Mouse (Mus musculus): ENCODE measurements around the gene Ndufaf3. TPM values are rescaled to one million over a fixed set of nuclear protein-coding genes. Genes with fewer than 3 reads are reported as not detected.
A peak's percentile ranks its signal among the peaks of the same experiment; 100 is the strongest.

Ndufaf3 gene
- total and polyA plus RNA-seq, 2 experiments from 2014 or later, result 84.4 to 86.1 TPM

DNA sequence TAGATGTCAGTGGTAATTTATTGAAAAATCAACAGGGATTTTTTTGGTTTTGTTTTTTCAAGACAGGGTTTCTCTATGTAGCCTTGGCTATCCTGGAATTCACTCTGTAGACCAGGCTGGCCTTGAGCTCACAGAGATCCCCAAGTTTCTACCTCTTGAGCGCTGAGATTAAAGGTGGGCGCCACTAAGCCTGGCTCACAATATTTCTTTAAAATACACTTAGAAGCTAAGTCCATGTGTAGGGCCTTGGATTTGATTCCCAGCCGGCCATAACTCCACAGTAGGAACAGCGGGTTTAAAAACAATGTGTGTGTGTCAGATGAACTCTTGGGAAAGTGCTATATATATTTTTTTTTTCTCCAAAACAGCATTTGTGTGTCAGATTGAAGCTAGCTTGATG is 43.9 kb downstream of the Ndufaf3 start:
- H3K4me3 ChIP-seq (ENCODE audit: low read depth, low read length), result no peak overlapping the region
- WGBS, result 95% methylated on average over 4 of the region's 4 CpGs
- no peaks in the 10 kb centered on the region for H3K27me3 ChIP-seq (ENCODE audit: control insufficient read depth, insufficient read depth, low read length)
- ATAC-seq (ENCODE audit: insufficient read depth, low read depth) (no peak), DNase-seq (ENCODE audit: low spot score) (no peak)
- H3K36me3 ChIP-seq (replicated peaks; ENCODE audit: control insufficient read depth, insufficient read depth, low read length), result peaks cover 16% of the 10 kb centered on the region
- H3K9me3 ChIP-seq (replicated peaks; ENCODE audit: control insufficient read depth, low read length), result no peaks in the 10 kb centered on the region
- no peak overlapping the region for H3K27ac ChIP-seq (ENCODE audit: low read depth)
- peaks cover 15% of the 10 kb centered on the region; the same call in 1 of the 2 replicates for H3K4me1 ChIP-seq (ENCODE audit: control insufficient read depth, insufficient read depth)
- no peak for TF ChIP-seq EP300 (IDR thresholded peaks at IDR 0.05; ENCODE audit: low read depth)
- TF ChIP-seq CTCF (IDR thresholded peaks at IDR 0.05; ENCODE audit: low read depth), result no peak
- no peak overlapping the region for H3K9ac ChIP-seq (replicated peaks; ENCODE audit: low read depth, low read length)
- no peak overlapping the region for H3K4me2 ChIP-seq (ENCODE audit: low read depth, low read length)

DNA sequence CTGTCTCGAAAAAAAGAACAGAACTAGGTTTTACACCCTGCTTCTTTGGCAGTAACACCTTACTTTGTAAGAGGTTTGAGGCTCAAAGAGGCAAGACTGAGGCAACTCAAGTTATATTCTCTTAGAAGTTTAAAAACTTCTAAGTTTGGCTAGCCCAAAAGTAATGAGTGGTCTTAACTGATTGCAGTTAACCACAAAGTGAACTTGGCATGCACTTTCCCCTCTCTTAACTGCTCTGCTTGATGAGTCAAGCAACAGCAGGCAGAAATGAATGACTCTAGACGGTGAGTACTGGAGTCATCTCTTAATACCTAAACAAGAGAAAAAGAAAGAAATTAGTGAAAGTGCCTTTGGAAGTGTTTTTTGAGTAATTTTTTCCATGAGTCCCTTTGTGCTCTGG is 45.6 kb downstream of the Ndufaf3 start:
- H3K4me1 ChIP-seq (ENCODE audit: control insufficient read depth, insufficient read depth), result peaks cover 15% of the 10 kb centered on the region; the same call in 1 of the 2 replicates
- H3K36me3 ChIP-seq (replicated peaks; ENCODE audit: control insufficient read depth, insufficient read depth, low read length), result peaks cover 13% of the 10 kb centered on the region; the same call in 1 of the 2 replicates
- WGBS, result 66% methylated on average over 2 of the region's 2 CpGs
- no peak overlapping the region for H3K27ac ChIP-seq (ENCODE audit: low read depth)
- no peak overlapping the region for H3K9ac ChIP-seq (replicated peaks; ENCODE audit: low read depth, low read length)
- no peak for ATAC-seq (ENCODE audit: insufficient read depth, low read depth)
- no peak overlapping the region for H3K4me2 ChIP-seq (ENCODE audit: low read depth, low read length)
- no peaks in the 10 kb centered on the region for H3K27me3 ChIP-seq (ENCODE audit: control insufficient read depth, insufficient read depth, low read length)
- no peaks in the 10 kb centered on the region for H3K9me3 ChIP-seq (replicated peaks; ENCODE audit: control insufficient read depth, low read length)
- no peak for DNase-seq (ENCODE audit: low spot score)
- H3K4me3 ChIP-seq (ENCODE audit: low read depth, low read length), result no peak overlapping the region
- TF ChIP-seq EP300 (IDR thresholded peaks at IDR 0.05; ENCODE audit: low read depth), result no peak
- TF ChIP-seq CTCF (IDR thresholded peaks at IDR 0.05; ENCODE audit: low read depth), result no peak

DNA sequence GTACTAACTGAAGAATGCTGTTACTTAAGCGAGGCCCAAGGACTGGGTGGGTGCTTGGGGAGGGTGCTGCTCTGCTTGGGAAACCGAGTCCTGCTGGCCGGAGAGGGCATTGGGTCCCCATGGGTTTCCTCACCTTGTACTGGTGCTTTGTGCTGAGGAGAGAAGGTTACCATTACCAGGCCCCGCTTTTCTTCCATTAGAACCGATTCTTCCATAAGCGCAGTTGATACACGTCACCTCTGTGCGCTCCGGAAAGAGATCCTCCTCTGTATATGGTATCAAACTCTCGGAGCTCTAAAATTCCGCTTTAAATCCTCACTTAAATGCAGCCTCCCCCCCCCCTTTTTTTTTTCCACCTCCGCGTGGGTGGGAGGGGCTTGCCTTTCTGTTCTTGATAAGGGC is 49.3 kb downstream of the Ndufaf3 start:
- H3K4me3 ChIP-seq (ENCODE audit: low read depth, low read length), result peak overlapping the region; percentile 91

DNA sequence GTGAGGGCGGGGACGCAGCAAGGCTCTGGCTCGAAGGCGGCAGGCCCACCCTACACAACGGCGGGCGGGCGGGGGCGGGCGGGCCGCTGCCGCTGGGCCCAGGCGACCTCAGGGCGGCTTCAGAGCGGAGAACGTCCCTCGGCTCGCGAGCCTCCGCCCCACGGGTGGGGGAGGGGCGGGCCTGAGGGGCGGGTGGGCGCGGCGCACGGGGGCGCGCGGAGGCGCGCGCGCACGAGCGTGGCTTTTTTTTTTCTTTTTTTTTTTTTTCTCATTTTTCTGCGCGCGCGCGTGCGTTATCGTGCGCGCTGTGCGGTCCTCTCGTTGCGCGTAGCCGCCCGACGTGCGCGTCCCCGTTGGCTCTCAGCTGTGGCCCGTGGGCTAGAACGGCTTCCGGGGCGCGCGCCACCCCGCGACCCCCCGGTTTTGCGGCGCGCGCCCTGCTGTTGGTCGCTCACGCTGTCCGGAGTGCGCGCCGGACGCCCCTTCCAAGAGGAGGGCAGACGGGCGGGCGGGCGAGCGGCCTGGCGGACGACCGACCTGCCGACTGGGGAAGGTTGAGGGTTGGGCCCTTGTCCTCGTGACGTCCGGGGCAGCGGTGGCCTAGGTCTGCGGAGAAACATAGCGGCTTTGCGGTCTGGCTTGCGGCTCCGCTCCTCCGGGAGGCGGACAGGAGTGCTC is 49.8 kb downstream of the Ndufaf3 start:
- H3K9ac ChIP-seq (replicated peaks; ENCODE audit: low read depth, low read length), result peak overlapping the region; percentile 90
- H3K27ac ChIP-seq (ENCODE audit: low read depth), result peak overlapping the region; percentile 98
- no peaks in the 10 kb centered on the region for H3K27me3 ChIP-seq (ENCODE audit: control insufficient read depth, insufficient read depth, low read length)
- H3K9me3 ChIP-seq (replicated peaks; ENCODE audit: control insufficient read depth, low read length), result no peaks in the 10 kb centered on the region
- under 1% methylated on average over 52 of the region's 95 CpGs for WGBS
- ATAC-seq (ENCODE audit: insufficient read depth, low read depth) (peak; percentile 70), DNase-seq (ENCODE audit: low spot score) (peak; percentile 49)
- peaks cover 42% of the 10 kb centered on the region for H3K36me3 ChIP-seq (replicated peaks; ENCODE audit: control insufficient read depth, insufficient read depth, low read length)
- H3K4me1 ChIP-seq (ENCODE audit: control insufficient read depth, insufficient read depth), result 0 out of 2 replicates have a peak, but pooled peaks cover 10% of the 10 kb centered on the region
- peak overlapping the region; percentile 91 for H3K4me3 ChIP-seq (ENCODE audit: low read depth, low read length)
- 0 out of 2 replicates have a peak, but pooled peaks have one; percentile 12 for TF ChIP-seq EP300 (IDR thresholded peaks at IDR 0.05; ENCODE audit: low read depth)
- no peak for TF ChIP-seq CTCF (IDR thresholded peaks at IDR 0.05; ENCODE audit: low read depth)
- peak overlapping the region; percentile 66 for H3K4me2 ChIP-seq (ENCODE audit: low read depth, low read length)

More for the DNA sequence above, 49.3 kb downstream of the Ndufaf3 start:
- ATAC-seq (ENCODE audit: insufficient read depth, low read depth), result peak; percentile 25; the same call in 1 of the 2 replicates
- Histone ChIP-seq H3K4me2 (ENCODE audit: low read depth, low read length) (peak overlapping the region; percentile 66), H3K4me1 (ENCODE audit: control insufficient read depth, insufficient read depth) (0 out of 2 replicates have a peak, but pooled peaks cover 10% of the 10 kb centered on the region), H3K36me3 (replicated peaks; ENCODE audit: control insufficient read depth, insufficient read depth, low read length) (peaks cover 37% of the 10 kb centered on the region), H3K9me3 (replicated peaks; ENCODE audit: control insufficient read depth, low read length) (no peaks in the 10 kb centered on the region), H3K27me3 (ENCODE audit: control insufficient read depth, insufficient read depth, low read length) (no peaks in the 10 kb centered on the region), H3K27ac (ENCODE audit: low read depth) (peak overlapping the region; percentile 98), H3K9ac (replicated peaks; ENCODE audit: low read depth, low read length) (peak overlapping the region; percentile 90)
- TF ChIP-seq EP300 (IDR thresholded peaks at IDR 0.05; ENCODE audit: low read depth) (no peak), CTCF (IDR thresholded peaks at IDR 0.05; ENCODE audit: low read depth) (no peak)
- WGBS, result 0% methylated on average over 13 of the region's 13 CpGs
- DNase-seq (ENCODE audit: low spot score), result peak; percentile 75

DNA sequence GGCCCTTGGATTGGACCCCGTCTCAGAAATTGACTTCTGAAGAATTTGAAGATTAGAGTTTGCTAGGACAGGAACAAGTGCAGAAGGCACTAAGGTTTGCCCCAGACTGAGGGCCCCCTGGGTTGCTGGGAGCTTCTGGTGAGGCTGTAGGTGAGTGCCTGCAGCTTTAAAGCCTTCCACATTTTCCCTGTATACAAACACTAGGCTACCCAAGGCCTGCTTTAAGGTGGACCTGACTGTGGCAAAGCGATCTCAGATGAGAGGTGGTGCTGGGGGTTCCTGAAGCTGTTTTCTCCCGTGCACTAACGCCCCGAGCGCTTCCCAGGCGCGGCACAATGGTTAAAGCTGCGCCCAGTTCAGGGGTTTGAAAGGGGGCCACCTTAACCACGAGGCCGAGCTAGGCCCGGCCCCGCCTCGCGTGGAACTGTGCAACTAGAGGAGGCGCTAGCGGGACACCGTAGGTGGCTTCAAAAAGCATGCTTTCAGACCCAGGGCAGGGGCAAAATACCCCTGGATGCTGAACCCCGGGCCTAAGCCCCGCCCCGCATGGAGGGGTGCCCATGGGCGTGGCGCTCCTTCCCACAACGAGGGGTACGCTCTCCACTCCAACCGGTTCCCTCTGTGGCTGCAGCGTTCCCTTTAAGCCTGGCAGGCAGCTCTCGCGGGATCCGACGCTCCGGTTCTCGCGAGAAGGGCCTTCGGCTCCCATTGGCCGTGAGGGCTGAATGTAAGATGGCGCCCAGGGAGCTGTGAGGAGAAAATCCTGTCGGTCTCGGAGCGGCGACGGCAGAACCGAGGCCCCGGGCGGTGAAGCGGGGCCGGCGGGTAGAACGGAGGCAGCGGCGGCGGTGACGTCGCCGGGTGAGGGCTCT is 50.6 kb downstream of the Ndufaf3 start, which contains the start of gene Qrich1:
Gene Qrich1 (plus strand): TSS at position 427 of the 872 bp plus-strand sequence.
- H3K4me2 ChIP-seq (ENCODE audit: low read depth, low read length), result peak within 1 kb of the TSS; percentile 66
- ATAC-seq (ENCODE audit: insufficient read depth, low read depth) (peak; percentile 94), DNase-seq (ENCODE audit: low spot score) (peak; percentile 96)
- H3K36me3 ChIP-seq (replicated peaks; ENCODE audit: control insufficient read depth, insufficient read depth, low read length), result peaks cover 50% of the 10 kb centered on the region
- H3K4me3 ChIP-seq (ENCODE audit: low read depth, low read length), result peak within 1 kb of the TSS; percentile 91
- 0 out of 2 replicates have a peak, but pooled peaks cover 6% of the 10 kb centered on the region for H3K4me1 ChIP-seq (ENCODE audit: control insufficient read depth, insufficient read depth)
- WGBS, result 1% methylated on average over 55 of the region's 55 CpGs
- H3K27ac ChIP-seq (ENCODE audit: low read depth), result peak within 1 kb of the TSS; percentile 98
- TF ChIP-seq CTCF (IDR thresholded peaks at IDR 0.05; ENCODE audit: low read depth) (no peak), EP300 (IDR thresholded peaks at IDR 0.05; ENCODE audit: low read depth) (peak; percentile 100)
- no peaks in the 10 kb centered on the region for H3K9me3 ChIP-seq (replicated peaks; ENCODE audit: control insufficient read depth, low read length)
- H3K27me3 ChIP-seq (ENCODE audit: control insufficient read depth, insufficient read depth, low read length), result no peaks in the 10 kb centered on the region
- peak within 1 kb of the TSS; percentile 90 for H3K9ac ChIP-seq (replicated peaks; ENCODE audit: low read depth, low read length)

MicroRNA genes within 50 kb of the gene (microRNA counts, 519-probe panel; counts per million panel counts)
- microRNA mmu-miR-191 (5,169 counts per million, percentile 66 among the panel's probes with 10 or more counts), microRNA mmu-miR-425 (3,264 counts per million, percentile 37 among the panel's probes with 10 or more counts)

Small RNAs within 50 kb of the gene (microRNA-seq; reads per million reads assigned to microRNA genes)
- gene Gm24083 (not detected), gene Mir191 (not detected), gene Mir425 (2,394 reads per million, percentile 87 among the genes with 10 or more reads in this experiment)

Other genes with a start within 250 kb of the Ndufaf3 start
- 319 and 336 TPM in 2 replicates for gene Gpx1, start 228.5 kb downstream of the Ndufaf3 start, total RNA-seq (2014; rRNA removed; ENCODE audit: low replicate concordance)
- gene Gpx1, start 228.5 kb downstream of the Ndufaf3 start, polyA plus RNA-seq (2015; fragmentation: Nextera tagmentation; extraction: Ambion mirVana), result 578 and 581 TPM in 2 replicates
- 71.1 and 76.8 TPM in 2 replicates for gene Usp4, start 219.6 kb downstream of the Ndufaf3 start, total RNA-seq (2014; rRNA removed; ENCODE audit: low replicate concordance)
- 54.9 and 60.6 TPM in 2 replicates for gene Usp4, start 219.6 kb downstream of the Ndufaf3 start, polyA plus RNA-seq (2015; fragmentation: Nextera tagmentation; extraction: Ambion mirVana)
- gene 1700102P08Rik, start 174.6 kb downstream of the Ndufaf3 start, total RNA-seq (2014; rRNA removed; ENCODE audit: low replicate concordance), result not detected in 2 replicates
- 0.27 TPM in 1 of 2 replicates, not detected in the other for gene 1700102P08Rik, start 174.6 kb downstream of the Ndufaf3 start, polyA plus RNA-seq (2015; fragmentation: Nextera tagmentation; extraction: Ambion mirVana)
- not detected in 2 replicates for gene Ccdc36, start 138.9 kb downstream of the Ndufaf3 start, total RNA-seq (2014; rRNA removed; ENCODE audit: low replicate concordance)
- 0.14 and 0.25 TPM in 2 replicates for gene Ccdc36, start 138.9 kb downstream of the Ndufaf3 start, polyA plus RNA-seq (2015; fragmentation: Nextera tagmentation; extraction: Ambion mirVana)
- gene BC048562, start 131.0 kb downstream of the Ndufaf3 start, total RNA-seq (2014; rRNA removed; ENCODE audit: low replicate concordance), result not detected in 2 replicates
- gene BC048562, start 131.0 kb downstream of the Ndufaf3 start, polyA plus RNA-seq (2015; fragmentation: Nextera tagmentation; extraction: Ambion mirVana), result not detected in 2 replicates
- gene Ccdc71, start 106.9 kb downstream of the Ndufaf3 start, total RNA-seq (2014; rRNA removed; ENCODE audit: low replicate concordance), result 14.0 and 24.0 TPM in 2 replicates
- gene Ccdc71, start 106.9 kb downstream of the Ndufaf3 start, polyA plus RNA-seq (2015; fragmentation: Nextera tagmentation; extraction: Ambion mirVana), result 25.1 and 26.2 TPM in 2 replicates
- 180 and 186 TPM in 2 replicates for gene Klhdc8b, start 105.9 kb downstream of the Ndufaf3 start, total RNA-seq (2014; rRNA removed; ENCODE audit: low replicate concordance)
- 91.6 and 92.7 TPM in 2 replicates for gene Klhdc8b, start 105.9 kb downstream of the Ndufaf3 start, polyA plus RNA-seq (2015; fragmentation: Nextera tagmentation; extraction: Ambion mirVana)
- 161 and 182 TPM in 2 replicates for gene Lamb2, start 87.7 kb downstream of the Ndufaf3 start, total RNA-seq (2014; rRNA removed; ENCODE audit: low replicate concordance)
- 44.4 and 50.8 TPM in 2 replicates for gene Lamb2, start 87.7 kb downstream of the Ndufaf3 start, polyA plus RNA-seq (2015; fragmentation: Nextera tagmentation; extraction: Ambion mirVana)
- 108 and 136 TPM in 2 replicates for gene Usp19, start 76.8 kb downstream of the Ndufaf3 start, total RNA-seq (2014; rRNA removed; ENCODE audit: low replicate concordance)
- gene Usp19, start 76.8 kb downstream of the Ndufaf3 start, polyA plus RNA-seq (2015; fragmentation: Nextera tagmentation; extraction: Ambion mirVana), result 34.8 and 38.2 TPM in 2 replicates
- 175 and 188 TPM in 2 replicates for gene Qars, start 59.7 kb downstream of the Ndufaf3 start, total RNA-seq (2014; rRNA removed; ENCODE audit: low replicate concordance)
- gene Qars, start 59.7 kb downstream of the Ndufaf3 start, polyA plus RNA-seq (2015; fragmentation: Nextera tagmentation; extraction: Ambion mirVana), result 44.7 and 49.2 TPM in 2 replicates
- 138 and 154 TPM in 2 replicates for gene Qrich1, start 50.6 kb downstream of the Ndufaf3 start, total RNA-seq (2014; rRNA removed; ENCODE audit: low replicate concordance)
- 52.5 and 55.4 TPM in 2 replicates for gene Qrich1, start 50.6 kb downstream of the Ndufaf3 start, polyA plus RNA-seq (2015; fragmentation: Nextera tagmentation; extraction: Ambion mirVana)
- gene Impdh2, start 7.1 kb downstream of the Ndufaf3 start, total RNA-seq (2014; rRNA removed; ENCODE audit: low replicate concordance), result 69.2 and 87.5 TPM in 2 replicates
- 52.6 and 54.7 TPM in 2 replicates for gene Impdh2, start 7.1 kb downstream of the Ndufaf3 start, polyA plus RNA-seq (2015; fragmentation: Nextera tagmentation; extraction: Ambion mirVana)
- gene Dalrd3, start 2.5 kb upstream of the Ndufaf3 start, total RNA-seq (2014; rRNA removed; ENCODE audit: low replicate concordance), result 54.0 and 71.1 TPM in 2 replicates
- gene Dalrd3, start 2.5 kb upstream of the Ndufaf3 start, polyA plus RNA-seq (2015; fragmentation: Nextera tagmentation; extraction: Ambion mirVana), result 38.3 and 39.6 TPM in 2 replicates
- 44.9 and 53.2 TPM in 2 replicates for gene Wdr6, start 11.3 kb upstream of the Ndufaf3 start, total RNA-seq (2014; rRNA removed; ENCODE audit: low replicate concordance)
- 21.1 and 25.1 TPM in 2 replicates for gene Wdr6, start 11.3 kb upstream of the Ndufaf3 start, polyA plus RNA-seq (2015; fragmentation: Nextera tagmentation; extraction: Ambion mirVana)
- 18.7 and 37.8 TPM in 2 replicates for gene P4htm, start 30.2 kb upstream of the Ndufaf3 start, total RNA-seq (2014; rRNA removed; ENCODE audit: low replicate concordance)
- gene P4htm, start 30.2 kb upstream of the Ndufaf3 start, polyA plus RNA-seq (2015; fragmentation: Nextera tagmentation; extraction: Ambion mirVana), result 16.6 and 17.7 TPM in 2 replicates
- gene Arih2, start 82.0 kb upstream of the Ndufaf3 start, total RNA-seq (2014; rRNA removed; ENCODE audit: low replicate concordance), result 59.5 and 76.4 TPM in 2 replicates
- gene Arih2, start 82.0 kb upstream of the Ndufaf3 start, polyA plus RNA-seq (2015; fragmentation: Nextera tagmentation; extraction: Ambion mirVana), result 33.8 and 38.2 TPM in 2 replicates
- gene Slc25a20, start 94.7 kb upstream of the Ndufaf3 start, total RNA-seq (2014; rRNA removed; ENCODE audit: low replicate concordance), result 95.7 and 137 TPM in 2 replicates
- 240 and 248 TPM in 2 replicates for gene Slc25a20, start 94.7 kb upstream of the Ndufaf3 start, polyA plus RNA-seq (2015; fragmentation: Nextera tagmentation; extraction: Ambion mirVana)
- gene Prkar2a, start 121.9 kb upstream of the Ndufaf3 start, total RNA-seq (2014; rRNA removed; ENCODE audit: low replicate concordance), result 48.2 and 52.8 TPM in 2 replicates
- 17.8 and 20.7 TPM in 2 replicates for gene Prkar2a, start 121.9 kb upstream of the Ndufaf3 start, polyA plus RNA-seq (2015; fragmentation: Nextera tagmentation; extraction: Ambion mirVana)
- gene Ip6k2, start 216.4 kb upstream of the Ndufaf3 start, total RNA-seq (2014; rRNA removed; ENCODE audit: low replicate concordance), result 28.9 and 33.1 TPM in 2 replicates
- gene Ip6k2, start 216.4 kb upstream of the Ndufaf3 start, polyA plus RNA-seq (2015; fragmentation: Nextera tagmentation; extraction: Ambion mirVana), result 20.5 and 22.1 TPM in 2 replicates
- 12.0 and 13.7 TPM in 2 replicates for gene Nckipsd, start 240.9 kb upstream of the Ndufaf3 start, total RNA-seq (2014; rRNA removed; ENCODE audit: low replicate concordance)
- 8.8 and 10.0 TPM in 2 replicates for gene Nckipsd, start 240.9 kb upstream of the Ndufaf3 start, polyA plus RNA-seq (2015; fragmentation: Nextera tagmentation; extraction: Ambion mirVana)

Measured in heart, postnatal 0 days (tissue).